Mouse (Mus musculus) mouse embryonic stem cell (cell line): ENCODE measurements around the gene Eml1.

Experiments
- in situ Hi-C, 2 experiments: fragments of 300-500 bp; cut with MboI; formaldehyde crosslinking; loops; 1 replicate in 1 of 2; 3 replicates in 1 of 2; pipeline ENCODE4 v1.14.3; 2019 to 2020; ENCODE audit warnings: low sequenced_read_pairs in 2 of 2, low pct_unique_long_range_greater_than_20kb in 1 of 2, mixed read lengths in 1 of 2; ENCODE audit not compliant: unreplicated experiment in 1 of 2

The Eml1 gene

DNA sequence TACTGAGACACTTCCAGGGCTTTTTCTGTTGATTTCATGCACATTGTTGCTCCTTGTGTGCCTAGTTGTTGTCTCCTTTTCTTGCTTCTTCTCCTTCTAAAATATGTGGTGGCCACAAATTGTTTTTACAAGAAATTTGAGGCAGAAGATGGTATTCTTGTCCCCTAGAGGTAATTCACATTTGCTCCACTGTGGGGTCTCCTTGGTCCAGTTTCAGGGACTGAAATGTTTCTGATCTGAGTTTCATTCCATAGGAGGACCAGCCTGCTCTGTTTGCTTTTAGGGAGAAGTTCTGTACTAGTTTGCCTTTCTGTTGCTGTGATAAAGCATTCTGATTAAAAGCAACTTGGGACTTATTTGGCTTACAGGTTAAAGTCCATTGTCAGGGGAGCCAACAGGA, 187.4 kb downstream of the Eml1 start:
- in situ Hi-C loops, result no loop called here

DNA sequence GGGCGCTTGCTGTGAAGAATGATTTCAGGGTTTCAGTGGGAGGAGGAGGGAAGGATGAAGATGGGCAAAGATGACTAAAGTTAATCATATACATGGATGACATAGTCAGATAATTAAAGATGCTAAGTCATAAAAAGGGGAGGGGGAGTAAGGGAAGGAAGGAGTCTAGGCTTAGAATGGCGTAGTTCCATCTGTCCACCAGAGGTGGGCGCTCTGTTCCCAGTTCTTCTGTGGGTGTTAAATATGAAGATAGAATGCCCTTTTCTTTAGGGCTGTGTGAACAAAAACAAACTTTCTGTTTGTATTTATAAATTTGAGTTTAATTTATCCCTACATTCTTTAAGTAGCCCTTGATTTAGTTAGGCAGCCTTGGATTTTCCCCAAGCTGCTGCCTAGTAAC, 192.5 kb downstream of the Eml1 start:
- in situ Hi-C loops, result no loop called here

DNA sequence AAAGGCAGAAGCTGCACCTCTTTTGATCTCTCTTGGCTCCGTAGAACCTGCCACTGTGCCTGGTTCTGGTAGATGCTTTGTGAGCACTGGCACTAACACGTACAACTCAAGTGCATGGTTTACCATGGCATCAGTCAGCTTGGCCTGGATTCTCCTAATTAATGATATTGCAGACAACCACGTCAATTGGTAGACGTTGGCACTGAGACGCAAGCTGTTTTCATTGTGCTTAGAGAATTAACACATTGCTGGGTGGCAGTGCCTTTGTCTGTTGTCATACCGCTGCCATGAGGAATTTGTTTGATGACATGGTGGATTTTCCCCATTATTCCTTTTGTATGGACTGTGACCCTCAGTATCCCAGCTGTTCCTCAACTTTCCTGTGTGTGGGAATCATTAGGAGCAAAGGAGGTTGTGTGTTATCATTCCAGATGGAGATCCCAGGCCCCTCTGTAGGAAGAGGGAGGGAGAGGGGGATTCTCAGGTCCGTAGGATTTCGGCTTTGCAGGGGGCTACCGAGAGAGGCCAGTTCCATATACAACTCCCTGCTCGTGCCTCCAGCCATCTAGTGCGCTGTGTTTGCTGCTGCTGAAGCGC, 194.3 kb downstream of the Eml1 start:
- in situ Hi-C loops, result no loop called here

DNA sequence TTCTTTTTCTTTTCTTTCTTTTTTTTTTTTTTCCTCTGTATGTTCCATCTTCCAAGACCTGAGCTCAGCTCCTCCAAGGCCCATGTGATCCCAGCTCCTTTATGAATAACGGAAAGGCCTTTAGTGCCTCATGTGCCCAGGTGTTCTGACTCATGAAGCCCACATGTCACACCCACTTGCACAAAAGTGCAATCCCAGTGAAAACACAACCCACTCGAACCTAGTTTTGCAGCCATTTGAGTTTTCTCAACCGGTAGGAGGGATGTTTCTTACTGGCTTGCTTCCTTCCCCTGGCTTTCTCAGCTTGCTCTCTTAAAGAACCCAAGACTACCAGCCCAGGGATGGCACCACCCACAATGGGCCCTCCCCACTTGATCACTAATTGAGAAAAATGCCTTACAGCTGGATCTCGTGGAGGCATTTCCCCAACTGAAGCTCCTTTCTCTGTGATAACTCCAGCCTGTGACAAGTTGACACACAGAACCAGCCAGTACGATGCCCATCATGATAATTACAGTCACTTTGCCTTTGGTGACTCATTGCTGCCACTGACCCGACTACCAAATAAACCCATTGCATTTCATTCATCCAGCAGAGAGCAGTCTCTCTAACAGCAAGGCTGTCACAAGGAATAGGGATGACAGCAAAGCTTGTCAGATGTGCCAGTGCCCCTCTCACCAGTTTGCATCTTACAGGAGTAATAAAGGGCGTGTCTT, 208.6 kb downstream of the Eml1 start:
- in situ Hi-C loops, result no loop called here

DNA sequence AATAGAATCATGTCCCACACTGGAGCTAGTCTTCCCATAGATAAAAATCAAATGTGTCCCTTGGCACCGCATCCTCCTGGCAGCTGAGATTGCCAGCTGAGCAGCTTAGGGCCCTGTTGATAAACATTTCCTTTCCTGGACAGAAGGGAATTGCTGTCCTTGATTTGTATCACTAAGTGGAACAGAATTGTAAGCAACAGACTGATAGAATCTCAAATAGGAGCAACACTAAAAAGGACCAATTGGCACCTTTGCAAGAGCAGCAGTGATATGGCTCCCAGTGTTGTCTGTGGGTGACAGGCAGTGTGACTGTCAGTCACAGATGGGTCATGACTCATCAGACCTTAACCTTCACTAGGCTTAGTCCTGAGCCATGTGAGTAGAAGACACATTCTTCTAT, 213.0 kb downstream of the Eml1 start:
- in situ Hi-C loops, result no loop called here
